Mouse (Mus musculus) erythroblast, embryonic 14.5 days (primary cell): ENCODE data around the gene Sema4a. TPM values are rescaled to one million over a fixed set of nuclear protein-coding genes. Genes with fewer than 3 reads are reported as not detected.

ENCODE experiments used
- H3K27me3 ChIP-seq: 2 replicates; pipeline ENCODE4 v1.6.1; 2012; ENCODE audit warnings: inconsistent platforms; ENCODE audit not compliant: control insufficient read depth
- H3K36me3 ChIP-seq: 2 replicates; pipeline ENCODE4 v1.6.1; 2012; ENCODE audit warnings: mild to moderate bottlenecking, inconsistent platforms; ENCODE audit not compliant: control insufficient read depth
- H3K4me1 ChIP-seq: 2 replicates; pipeline ENCODE4 v1.6.1; 2012; ENCODE audit warnings: inconsistent platforms; ENCODE audit not compliant: control insufficient read depth
- H3K4me3 ChIP-seq: replicated peaks from 2 replicates; pipeline ENCODE3; 2012; ENCODE audit warnings: moderate library complexity, mild to moderate bottlenecking, inconsistent platforms
- H3K9me3 ChIP-seq: 2 replicates; pipeline ENCODE4 v1.6.1; 2012; ENCODE audit warnings: low read length, inconsistent platforms, mixed read lengths; ENCODE audit not compliant: control insufficient read depth
- GATA1 ChIP-seq: IDR thresholded peaks from 2 replicates; pipeline ENCODE4 v1.6.1; 2012; ENCODE audit warnings: low read length, inconsistent platforms, mixed read lengths
- TAL1 ChIP-seq: IDR thresholded peaks from 3 replicates; pipeline ENCODE4 v1.6.1; 2012; ENCODE audit warnings: low read length, inconsistent platforms, mixed read lengths
- polyA plus RNA-seq: library from polyadenylated mRNA; stranded (reverse); fragments of >175 nt; gene quantifications from 2 replicates; pipeline ENCODE4 v1.2.3, GENCODE M21; 2012

The Sema4a gene
- polyA plus RNA-seq, 1 experiment: 0.11 TPM

- Histone ChIP-seq H3K4me3 (peak overlapping the region; percentile 78), H3K36me3 (peaks cover 80% of the 10 kb centered on the region), H3K9me3 (no peaks in the 10 kb centered on the region), H3K27me3 (no peaks in the 10 kb centered on the region), H3K4me1 (peaks cover 87% of the 10 kb centered on the region)
- TF ChIP-seq TAL1 (no peak), GATA1 (no peak)
Observed at GRCm38 (mm10) chr3:88410645-88411031, 50.3 kb downstream of the Sema4a start.

GRCm38 (mm10) chr3:88409741-88410644 is 51.0 kb downstream of the Sema4a start, which contains the start of gene Pmf1:
TSS of gene Pmf1 (minus strand) at chr3:88410331.
- Histone ChIP-seq H3K9me3 (no peaks in the 10 kb centered on the region), H3K4me1 (peaks cover 81% of the 10 kb centered on the region), H3K27me3 (no peaks in the 10 kb centered on the region), H3K4me3 (peak within 1 kb of the TSS; percentile 78), H3K36me3 (peaks cover 77% of the 10 kb centered on the region)
- TF ChIP-seq TAL1 (no peak), GATA1 (no peak)

- peaks cover 73% of the 10 kb centered on the region for H3K36me3 ChIP-seq
- no peaks in the 10 kb centered on the region for H3K27me3 ChIP-seq
- TF ChIP-seq TAL1: no peak
- no peak for TF ChIP-seq GATA1
- H3K9me3 ChIP-seq: no peaks in the 10 kb centered on the region
- H3K4me1 ChIP-seq: peaks cover 73% of the 10 kb centered on the region
- peak overlapping the region; percentile 78 for H3K4me3 ChIP-seq
Observed at GRCm38 (mm10) chr3:88408953-88409352, 52.0 kb downstream of the Sema4a start.

- Histone ChIP-seq H3K4me3 (no peak overlapping the region), H3K4me1 (peaks cover 60% of the 10 kb centered on the region)
Observed at GRCm38 (mm10) chr3:88407529-88407928, 53.5 kb downstream of the Sema4a start.

GRCm38 (mm10) chr3:88407090-88407489 is 53.9 kb downstream of the Sema4a start:
- no peak for TF ChIP-seq GATA1
- no peak for TF ChIP-seq TAL1
- Histone ChIP-seq H3K9me3 (no peaks in the 10 kb centered on the region), H3K27me3 (no peaks in the 10 kb centered on the region), H3K36me3 (peaks cover 73% of the 10 kb centered on the region), H3K4me1 (peaks cover 55% of the 10 kb centered on the region), H3K4me3 (no peak overlapping the region)

More at GRCm38 (mm10) chr3:88407529-88407928, 53.5 kb downstream of the Sema4a start:
- H3K36me3 ChIP-seq: peaks cover 73% of the 10 kb centered on the region
- no peaks in the 10 kb centered on the region for H3K9me3 ChIP-seq
- TF ChIP-seq GATA1 (no peak), TAL1 (no peak)
- H3K27me3 ChIP-seq: no peaks in the 10 kb centered on the region

- no peak overlapping the region for H3K4me3 ChIP-seq
- TF ChIP-seq GATA1 (no peak), TAL1 (no peak)
- H3K4me1 ChIP-seq: peaks cover 27% of the 10 kb centered on the region
- H3K27me3 ChIP-seq: no peaks in the 10 kb centered on the region
- H3K36me3 ChIP-seq: peaks cover 83% of the 10 kb centered on the region
- peaks cover 3% of the 10 kb centered on the region; the same call in 1 of the 2 replicates for H3K9me3 ChIP-seq
Observed at GRCm38 (mm10) chr3:88403522-88404230, 57.3 kb downstream of the Sema4a start.

GRCm38 (mm10) chr3:88398666-88399065 is 62.3 kb downstream of the Sema4a start:
- Histone ChIP-seq H3K4me3 (no peak overlapping the region), H3K36me3 (peaks cover 91% of the 10 kb centered on the region)
- TF ChIP-seq TAL1: no peak
- no peak for TF ChIP-seq GATA1

GRCm38 (mm10) chr3:88395742-88396141 is 65.2 kb downstream of the Sema4a start:
- peaks cover 3% of the 10 kb centered on the region; the same call in 1 of the 2 replicates for H3K9me3 ChIP-seq
- peaks cover 3% of the 10 kb centered on the region; the same call in 1 of the 2 replicates for H3K4me1 ChIP-seq
- peaks cover 85% of the 10 kb centered on the region for H3K36me3 ChIP-seq
- TF ChIP-seq TAL1 (no peak), GATA1 (no peak)
- H3K27me3 ChIP-seq: no peaks in the 10 kb centered on the region
- no peak overlapping the region for H3K4me3 ChIP-seq

More at GRCm38 (mm10) chr3:88398666-88399065, 62.3 kb downstream of the Sema4a start:
- Histone ChIP-seq H3K4me1 (peaks cover 3% of the 10 kb centered on the region; the same call in 1 of the 2 replicates), H3K9me3 (peaks cover 3% of the 10 kb centered on the region; the same call in 1 of the 2 replicates), H3K27me3 (no peaks in the 10 kb centered on the region)

- peaks cover 85% of the 10 kb centered on the region for H3K36me3 ChIP-seq
- H3K27me3 ChIP-seq: no peaks in the 10 kb centered on the region
- no peak for TF ChIP-seq GATA1
- TF ChIP-seq TAL1: no peak
- H3K9me3 ChIP-seq: peaks cover 4% of the 10 kb centered on the region; the same call in 1 of the 2 replicates
- H3K4me3 ChIP-seq: no peak overlapping the region
- H3K4me1 ChIP-seq: peaks cover 3% of the 10 kb centered on the region; the same call in 1 of the 2 replicates
Observed at GRCm38 (mm10) chr3:88395288-88395687, 65.7 kb downstream of the Sema4a start.
